ENCODE assay signal across 18 mouse cellular contexts in the genomic region with DNA sequence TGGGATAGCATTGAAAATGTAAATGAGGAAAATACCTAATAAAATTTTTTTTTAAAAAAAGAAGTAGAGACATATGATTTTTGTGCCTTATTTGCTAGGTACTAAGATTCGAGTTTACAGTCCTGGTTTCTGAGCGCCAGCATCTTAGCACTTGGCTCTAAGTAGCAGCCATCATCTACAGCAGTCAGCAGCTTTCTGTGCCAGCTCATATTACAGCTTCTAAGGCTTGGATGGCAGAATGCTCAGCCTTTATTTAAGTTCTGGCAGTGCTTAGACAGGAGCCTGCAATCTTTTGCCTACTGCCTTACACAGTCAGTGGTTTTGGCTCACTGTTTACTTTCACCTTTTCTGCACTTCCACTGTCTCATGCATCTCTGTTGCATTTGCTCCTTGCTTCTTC.
DNase-seq lines count a peak whose midpoint lies in the region; ATAC-seq and TF ChIP-seq lines count a peak whose summit lies in the region.
"Had no signal": no experiment of that assay in that cellular context is flagged by ENCODE, and none has a peak within 500 bp of the region (broad histone marks: within the 10 kb centered on the region; RNA-seq: fewer than 3 reads in every experiment).

No protein-coding gene starts in this region.

- ATAC-seq in forebrain, embryonic 13.5 days, result peak; percentile 36
- no peak for ATAC-seq in midbrain, postnatal 0 days (ENCODE audit: low FRiP score)
- ATAC-seq in midbrain, embryonic 11.5 days (ENCODE audit: low FRiP score), result no peak
- ATAC-seq: hindbrain, postnatal 0 days; liver, postnatal 0 days; midbrain, embryonic 16.5 days had no signal

- WGBS in forebrain, embryonic 13.5 days, result 86% methylated on average over 2 of the region's 2 CpGs
- WGBS in forebrain, embryonic 10.5 days, result 92% methylated on average over 2 of the region's 2 CpGs
- WGBS in midbrain, postnatal 0 days, result 91% methylated on average over 2 of the region's 2 CpGs
- WGBS in midbrain, embryonic 11.5 days, result 76% methylated on average over 2 of the region's 2 CpGs

- H3K36me3 ChIP-seq in forebrain, embryonic 13.5 days (ENCODE audit: poor library complexity, severe bottlenecking), result no peaks in the 10 kb centered on the region
- no peaks in the 10 kb centered on the region for H3K36me3 ChIP-seq in forebrain, embryonic 10.5 days (replicated peaks)
- H3K36me3 ChIP-seq in midbrain, postnatal 0 days (ENCODE audit: insufficient read depth, low read length), result no peaks in the 10 kb centered on the region
- H3K36me3 ChIP-seq in midbrain, embryonic 11.5 days (ENCODE audit: control insufficient read depth, insufficient read depth, low read length), result no peaks in the 10 kb centered on the region
- H3K36me3 ChIP-seq: embryonic facial prominence, embryonic 13.5 days; neural tube, embryonic 13.5 days had no signal

- no peak for TF ChIP-seq CTCF in midbrain, postnatal 0 days (IDR thresholded peaks at IDR 0.05)

- H3K27ac ChIP-seq in forebrain, embryonic 13.5 days, result no peak overlapping the region
- H3K27ac ChIP-seq in forebrain, embryonic 10.5 days, result no peak overlapping the region
- H3K27ac ChIP-seq in midbrain, postnatal 0 days (ENCODE audit: low read depth, low read length), result no peak overlapping the region
- H3K27ac ChIP-seq in midbrain, embryonic 11.5 days (ENCODE audit: low read depth, low read length), result no peak overlapping the region
- H3K27ac ChIP-seq: embryonic facial prominence, embryonic 13.5 days; heart, adult 2 months; hindbrain, postnatal 0 days; macrophage; neural tube, embryonic 13.5 days had no signal

- H3K4me1 ChIP-seq in forebrain, embryonic 13.5 days, result no peaks in the 10 kb centered on the region
- H3K4me1 ChIP-seq in forebrain, embryonic 10.5 days, result no peaks in the 10 kb centered on the region
- no peaks in the 10 kb centered on the region for H3K4me1 ChIP-seq in midbrain, postnatal 0 days (ENCODE audit: insufficient read depth, low read length)
- no peaks in the 10 kb centered on the region for H3K4me1 ChIP-seq in midbrain, embryonic 11.5 days (ENCODE audit: control insufficient read depth, insufficient read depth, low read length)
- H3K4me1 ChIP-seq: neural tube, embryonic 13.5 days had no signal

- H3K9ac ChIP-seq in forebrain, embryonic 13.5 days, result no peak overlapping the region
- H3K9ac ChIP-seq in midbrain, postnatal 0 days (replicated peaks; ENCODE audit: low read length, poor library complexity, severe bottlenecking), result no peak overlapping the region
- H3K9ac ChIP-seq in midbrain, embryonic 11.5 days (ENCODE audit: low read length), result no peak overlapping the region
- H3K9ac ChIP-seq: embryonic facial prominence, embryonic 13.5 days; liver, postnatal 0 days; neural tube, embryonic 13.5 days had no signal

- no peaks in the 10 kb centered on the region for H3K27me3 ChIP-seq in forebrain, embryonic 13.5 days
- no peaks in the 10 kb centered on the region for H3K27me3 ChIP-seq in forebrain, embryonic 10.5 days (ENCODE audit: poor library complexity, severe bottlenecking)
- H3K27me3 ChIP-seq in midbrain, postnatal 0 days (ENCODE audit: insufficient read depth, low read length), result no peaks in the 10 kb centered on the region
- H3K27me3 ChIP-seq in midbrain, embryonic 11.5 days (ENCODE audit: control insufficient read depth, insufficient read depth, low read length), result no peaks in the 10 kb centered on the region
- H3K27me3 ChIP-seq: embryonic facial prominence, embryonic 13.5 days; neural tube, embryonic 13.5 days had no signal

- no peaks in the 10 kb centered on the region for H3K9me3 ChIP-seq in forebrain, embryonic 13.5 days (replicated peaks)
- H3K9me3 ChIP-seq in forebrain, embryonic 10.5 days, result no peaks in the 10 kb centered on the region
- no peaks in the 10 kb centered on the region for H3K9me3 ChIP-seq in midbrain, postnatal 0 days (ENCODE audit: low read length)
- H3K9me3 ChIP-seq in midbrain, embryonic 11.5 days (ENCODE audit: control insufficient read depth, low read length), result no peaks in the 10 kb centered on the region
- H3K9me3 ChIP-seq: embryonic facial prominence, embryonic 13.5 days; neural tube, embryonic 13.5 days had no signal

- H3K4me2 ChIP-seq in forebrain, embryonic 13.5 days, result no peak overlapping the region
- no peak overlapping the region for H3K4me2 ChIP-seq in midbrain, postnatal 0 days (ENCODE audit: low read depth, low read length, poor library complexity, severe bottlenecking)
- no peak overlapping the region for H3K4me2 ChIP-seq in midbrain, embryonic 11.5 days
- H3K4me2 ChIP-seq: embryonic facial prominence, embryonic 13.5 days; neural tube, embryonic 13.5 days had no signal

- no peak overlapping the region for H3K4me3 ChIP-seq in forebrain, embryonic 13.5 days
- H3K4me3 ChIP-seq in forebrain, embryonic 10.5 days, result no peak overlapping the region
- H3K4me3 ChIP-seq in midbrain, postnatal 0 days (ENCODE audit: low read depth, low read length), result no peak overlapping the region
- H3K4me3 ChIP-seq in midbrain, embryonic 11.5 days (ENCODE audit: low read depth, low read length), result no peak overlapping the region
- H3K4me3 ChIP-seq: embryonic facial prominence, embryonic 13.5 days; heart, adult 2 months; neural tube, embryonic 13.5 days had no signal

- DNase-seq in forebrain, embryonic 10.5 days (ENCODE audit: extremely low spot score, low spot score), result no peak
- peak; percentile 0 for DNase-seq in midbrain, postnatal 0 days (ENCODE audit: low spot score)
- no peak for DNase-seq in midbrain, embryonic 11.5 days (ENCODE audit: low spot score, missing footprints)
- DNase-seq in forelimb bud, embryonic 11.5 days (ENCODE audit: low read depth, low spot score), result peak; percentile 8
- peak; percentile 11 to 36 for DNase-seq in right cerebral cortex, postnatal 36 days (ENCODE audit: low spot score in 2 of 2)
- no peak for DNase-seq in retina, postnatal 1 day
- no peak for DNase-seq in adrenal gland, adult (ENCODE audit: inconsistent age in 2 of 2, low spot score in 1 of 2)
- DNase-seq: adrenal gland, adult 8-10 months; heart, adult 2 months; heart, postnatal 10 days; liver, postnatal 0 days; thymus, postnatal 36 days had no signal

Comparison
In these comparisons a context has a peak if more than half of its experiments do, and no peak if none do; other contexts are left out.
1. DNase-seq: peak in midbrain, postnatal 0 days (single experiment), forelimb bud, embryonic 11.5 days (single experiment) and right cerebral cortex, postnatal 36 days (2 of 2); none in forebrain, embryonic 10.5 days (single experiment), midbrain, embryonic 11.5 days (single experiment), retina, postnatal 1 day (single experiment) and adrenal gland, adult (0 of 2).